Mouse (Mus musculus) bone marrow macrophage, adult 2 months (primary cell): ENCODE measurements around the gene Zfyve9.

Experiments used
- CTCF ChIP-seq: IDR thresholded peaks from 2 replicates; pipeline ENCODE4 v1.5.1; 2012; ENCODE audit warnings: low read depth, mild to moderate bottlenecking, low read length, moderate library complexity
- POLR2A ChIP-seq: IDR thresholded peaks from 2 replicates; pipeline ENCODE4 v1.6.1; 2012; ENCODE audit warnings: mild to moderate bottlenecking, low read depth, low read length, borderline replicate concordance

DNA sequence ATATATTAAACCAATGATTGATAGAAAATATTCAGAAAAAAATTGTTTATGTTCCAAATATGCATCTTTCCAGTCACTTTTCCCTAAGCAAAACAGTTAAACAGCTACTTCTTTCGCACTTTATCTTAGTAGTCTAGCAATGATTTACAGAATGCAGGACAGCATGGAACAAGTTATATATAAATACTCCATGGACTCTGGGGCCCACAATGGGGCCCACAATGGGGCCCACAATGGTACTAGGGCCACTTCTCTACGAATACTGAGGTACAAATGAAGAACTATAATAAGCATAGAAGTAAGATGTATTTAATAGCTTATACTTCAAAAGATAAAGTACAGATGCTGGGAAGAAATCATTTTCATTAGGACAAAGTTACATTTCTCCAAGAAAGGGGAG, 56.5 kb downstream of the Zfyve9 start:
- TF ChIP-seq POLR2A: no peak
- no peak for TF ChIP-seq CTCF
